Mouse (Mus musculus) lung, postnatal 0 days (tissue): ENCODE results near the gene Gse1.

Source experiments
- CTCF ChIP-seq: IDR thresholded peaks from 2 replicates; pipeline ENCODE4 v1.5.1; 2016; ENCODE audit warnings: antibody characterized with exemption, mild to moderate bottlenecking
- EP300 ChIP-seq: IDR thresholded peaks from 2 replicates; pipeline ENCODE4 v1.6.1; 2016; ENCODE audit warnings: antibody characterized with exemption, mild to moderate bottlenecking, control low read depth

GRCm38 (mm10) chr8:120433734-120434133 is 205.5 kb downstream of the Gse1 start:
- no peak for TF ChIP-seq EP300
- TF ChIP-seq CTCF: peak; percentile 61
